Mouse (Mus musculus): ENCODE measurements around the gene Rad23b.

GRCm38 (mm10) chr4:55415864-55416263 is 66.0 kb downstream of the Rad23b start:
- TF ChIP-seq POLR2A (IDR thresholded peaks at IDR 0.05; ENCODE audit: borderline replicate concordance, extremely low read depth, insufficient read depth, insufficient read length, poor library complexity, severe bottlenecking) (no peak), CTCF (IDR thresholded peaks at IDR 0.05; ENCODE audit: borderline replicate concordance, extremely low read depth, insufficient read depth, insufficient read length) (no peak)

Data from brain, embryonic 14.5 days (tissue).